Mouse (Mus musculus) megakaryocyte, embryonic 14.5 days (primary cell): ENCODE data around the gene Ldb1.

Source experiments
- FLI1 ChIP-seq: IDR thresholded peaks from 2 replicates; pipeline ENCODE4 v1.6.1; 2012; ENCODE audit warnings: low read length, inconsistent platforms, mixed read lengths
- GATA1 ChIP-seq: IDR thresholded peaks from 3 replicates; pipeline ENCODE4 v1.6.1; 2012; ENCODE audit warnings: mixed read lengths, low read length, inconsistent platforms, borderline replicate concordance

GRCm38 (mm10) chr19:45993981-45994737 lies 50.9 kb downstream of the Ldb1 start:
- no peak for TF ChIP-seq GATA1
- TF ChIP-seq FLI1, result no peak
